In genomic region chr11:29808981-29809589, GRCm38 (mm10) we compare ENCODE assay signal across 11 mouse cellular contexts. TPM values are rescaled to one million over a fixed set of nuclear protein-coding genes. Genes with fewer than 3 reads are reported as not detected.
A peak's percentile ranks its signal among the peaks of the same experiment; 100 is the strongest.
DNase-seq lines count a peak whose midpoint lies in the region; ATAC-seq lines count a peak whose summit lies in the region.
"Had no signal": no experiment of that assay in that cellular context is flagged by ENCODE, and none has a peak within 500 bp of the region (broad histone marks: within the 10 kb centered on the region; RNA-seq: fewer than 3 reads in every experiment).

No protein-coding gene starts in this region.

- peak overlapping the region; percentile 44 for H3K27ac ChIP-seq in embryonic facial prominence, embryonic 14.5 days (replicated peaks; ENCODE audit: low read depth, low read length)
- H3K27ac ChIP-seq in embryonic facial prominence, embryonic 10.5 days (replicated peaks) = no peak overlapping the region
- H3K27ac ChIP-seq in heart, embryonic 15.5 days = peak overlapping the region; percentile 82
- H3K27ac ChIP-seq: hindbrain, embryonic 12.5 days; midbrain, embryonic 15.5 days; neural tube, embryonic 12.5 days had no signal

- no peak for DNase-seq in embryonic facial prominence, embryonic 14.5 days (ENCODE audit: low spot score)
- no peak for DNase-seq in embryonic facial prominence, embryonic 10.5 days (ENCODE audit: low spot score)
- no peak for DNase-seq in heart, postnatal 10 days
- no peak for DNase-seq in thymus, postnatal 36 days
- DNase-seq in embryo, embryonic 10.5 days (ENCODE audit: low spot score) = no peak

- H3K4me3 ChIP-seq in embryonic facial prominence, embryonic 14.5 days (ENCODE audit: low read depth, low read length) = no peak overlapping the region
- no peak overlapping the region for H3K4me3 ChIP-seq in embryonic facial prominence, embryonic 10.5 days
- H3K4me3 ChIP-seq in heart, embryonic 15.5 days = no peak overlapping the region
- H3K4me3 ChIP-seq: hindbrain, embryonic 12.5 days; midbrain, embryonic 15.5 days; neural tube, embryonic 12.5 days had no signal

- no peak overlapping the region for H3K9ac ChIP-seq in embryonic facial prominence, embryonic 14.5 days (ENCODE audit: low read depth, low read length)
- H3K9ac ChIP-seq in heart, embryonic 15.5 days = no peak overlapping the region
- H3K9ac ChIP-seq: hindbrain, embryonic 12.5 days; midbrain, embryonic 15.5 days; neural tube, embryonic 12.5 days had no signal

- H3K4me1 ChIP-seq in embryonic facial prominence, embryonic 14.5 days (ENCODE audit: control insufficient read depth, insufficient read depth, low read length) = no peaks in the 10 kb centered on the region
- H3K4me1 ChIP-seq in embryonic facial prominence, embryonic 10.5 days = no peaks in the 10 kb centered on the region
- peaks cover 19% of the 10 kb centered on the region for H3K4me1 ChIP-seq in heart, embryonic 15.5 days (replicated peaks)
- H3K4me1 ChIP-seq: hindbrain, embryonic 12.5 days; midbrain, embryonic 15.5 days; neural tube, embryonic 12.5 days had no signal

- intact Hi-C loops in heart, postnatal 10 days (cut with DNase I) = no loop called here

- WGBS in embryonic facial prominence, embryonic 14.5 days = 78% methylated on average over 7 of the region's 7 CpGs
- WGBS in embryonic facial prominence, embryonic 10.5 days = 90% methylated on average over 7 of the region's 7 CpGs
- 75% methylated on average over 7 of the region's 7 CpGs for WGBS in heart, embryonic 15.5 days

- ATAC-seq in embryonic facial prominence, embryonic 14.5 days (ENCODE audit: low read depth) = 0 out of 2 replicates have a peak, but pooled peaks have one; percentile 2
- ATAC-seq in heart, embryonic 15.5 days (replicated peaks; ENCODE audit: insufficient number of reproducible peaks, insufficient read depth, low FRiP score, low read depth) = no peak
- peak; percentile 10; the same call in 1 of the 2 replicates for ATAC-seq in granulocyte monocyte progenitor cell, adult 5-6 weeks (replicated peaks; ENCODE audit: poor library complexity, severe bottlenecking)
- 0 out of 2 replicates have a peak, but pooled peaks have one; percentile 12 for ATAC-seq in megakaryocyte progenitor cell, adult 5-6 weeks (replicated peaks; ENCODE audit: poor library complexity)
- ATAC-seq: midbrain, embryonic 15.5 days had no signal

- no peaks in the 10 kb centered on the region for H3K9me3 ChIP-seq in embryonic facial prominence, embryonic 14.5 days (ENCODE audit: control insufficient read depth, low read length)
- H3K9me3 ChIP-seq in embryonic facial prominence, embryonic 10.5 days = no peaks in the 10 kb centered on the region
- no peaks in the 10 kb centered on the region for H3K9me3 ChIP-seq in heart, embryonic 15.5 days (replicated peaks)
- H3K9me3 ChIP-seq: hindbrain, embryonic 12.5 days; midbrain, embryonic 15.5 days; neural tube, embryonic 12.5 days had no signal

- H3K36me3 ChIP-seq in embryonic facial prominence, embryonic 14.5 days (ENCODE audit: control insufficient read depth, insufficient read depth, low read length) = no peaks in the 10 kb centered on the region
- H3K36me3 ChIP-seq in embryonic facial prominence, embryonic 10.5 days (replicated peaks) = no peaks in the 10 kb centered on the region
- H3K36me3 ChIP-seq in heart, embryonic 15.5 days = no peaks in the 10 kb centered on the region
- H3K36me3 ChIP-seq: hindbrain, embryonic 12.5 days; midbrain, embryonic 15.5 days; neural tube, embryonic 12.5 days had no signal

- no peaks in the 10 kb centered on the region for H3K27me3 ChIP-seq in embryonic facial prominence, embryonic 14.5 days (replicated peaks; ENCODE audit: control insufficient read depth, insufficient read depth, low read length)
- H3K27me3 ChIP-seq in embryonic facial prominence, embryonic 10.5 days (replicated peaks; ENCODE audit: low read depth, poor library complexity, severe bottlenecking) = no peaks in the 10 kb centered on the region
- H3K27me3 ChIP-seq in heart, embryonic 15.5 days = no peaks in the 10 kb centered on the region
- H3K27me3 ChIP-seq: hindbrain, embryonic 12.5 days; midbrain, embryonic 15.5 days; neural tube, embryonic 12.5 days had no signal

- H3K4me2 ChIP-seq in embryonic facial prominence, embryonic 14.5 days (ENCODE audit: low read depth, low read length) = no peak overlapping the region
- H3K4me2 ChIP-seq in heart, embryonic 15.5 days = no peak overlapping the region
- H3K4me2 ChIP-seq: hindbrain, embryonic 12.5 days; midbrain, embryonic 15.5 days; neural tube, embryonic 12.5 days had no signal

RNA-seq across cellular contexts. Expression of gene 4931440F15Rik, which starts 16.4 kb away (rescaled TPM):
- polyA plus RNA-seq in embryonic facial prominence, embryonic 14.5 days (2014; fragmentation: Nextera tagmentation; extraction: Ambion mirVana) = 0.16 and 0.39 TPM in 2 replicates
- 0.15 TPM in 2 replicates for polyA plus RNA-seq in embryonic facial prominence, embryonic 10.5 days (2016; fragmentation: Nextera tagmentation; extraction: Ambion mirVana)
- 0.08 and 0.10 TPM in 2 replicates for polyA plus RNA-seq in heart, embryonic 15.5 days (2015; fragmentation: Nextera tagmentation; extraction: Ambion mirVana)
- 1 to 10 TPM; 1.5 to 1.8 TPM for total RNA-seq in heart, postnatal 10 days (2021)
- not detected in 2 replicates for total RNA-seq in granulocyte monocyte progenitor cell, adult 5-6 weeks (2014; fragmentation: Nextera tagmentation)
- 0.21 TPM in 1 of 2 replicates, not detected in the other for total RNA-seq in granulocyte monocyte progenitor cell, adult 5-6 weeks (2017)
- not detected in 2 replicates for total RNA-seq in megakaryocyte progenitor cell, adult 5-6 weeks (2015)
- total RNA-seq in megakaryocyte progenitor cell, adult 5-6 weeks (2017) = not detected in 2 replicates
